Mouse (Mus musculus) ES-E14 (cell line): ENCODE data around the gene Il17rb. TPM values are rescaled to one million over a fixed set of nuclear protein-coding genes. Genes with fewer than 3 reads are reported as not detected.

Source experiments
- DNase-seq: peaks from one replicate; pipeline ENCODE4 v3.0.0-alpha.2; 2013; ENCODE audit warnings: low read depth, low spot score
- H3K27ac ChIP-seq: 2 replicates; pipeline ENCODE4 v1.5.1; 2012; ENCODE audit warnings: low read depth, mild to moderate bottlenecking, low read length, moderate library complexity, mixed read lengths; ENCODE audit not compliant: poor library complexity, insufficient read depth, severe bottlenecking
- H3K36me3 ChIP-seq: 2 replicates; pipeline ENCODE4 v1.6.1; 2012; ENCODE audit warnings: mild to moderate bottlenecking, low read length, moderate library complexity, mixed read lengths; ENCODE audit not compliant: control insufficient read depth, poor library complexity, insufficient read depth, severe bottlenecking
- H3K4me1 ChIP-seq, 2 experiments: fragments of 150-350 bp in 1 of 2; sonication (generic) in 1 of 2; 2 replicates each; pipeline ENCODE4 v1.6.1; 2012; ENCODE audit warnings: low read length in 2 of 2, mild to moderate bottlenecking in 1 of 2, mixed read lengths in 1 of 2; ENCODE audit not compliant: control insufficient read depth in 2 of 2, insufficient read depth in 2 of 2, poor library complexity in 1 of 2
- H3K4me3 ChIP-seq, 2 experiments: fragments of 150-350 bp in 1 of 2; sonication (generic) in 1 of 2; 2 replicates each; pipeline ENCODE4 v1.5.1; 2012; ENCODE audit warnings: low read length in 2 of 2, low read depth in 1 of 2, mild to moderate bottlenecking in 1 of 2, mixed read lengths in 1 of 2; ENCODE audit not compliant: insufficient read depth in 1 of 2, poor library complexity in 1 of 2, severe bottlenecking in 1 of 2
- H3K9ac ChIP-seq: 2 replicates; pipeline ENCODE4 v1.6.1; 2012; ENCODE audit warnings: low read depth, mild to moderate bottlenecking, low read length, mixed read lengths; ENCODE audit not compliant: poor library complexity, insufficient read depth, severe bottlenecking
- H3K9me3 ChIP-seq: fragments of 150-350 bp; sonication (generic); 2 replicates; pipeline ENCODE4 v1.6.1; 2012; ENCODE audit warnings: low read depth, mild to moderate bottlenecking, low read length; ENCODE audit not compliant: control insufficient read depth, insufficient read depth
- CHD2 ChIP-seq: IDR thresholded peaks from 2 replicates; pipeline ENCODE4 v1.6.1; 2014; ENCODE audit warnings: mild to moderate bottlenecking, low read depth, low read length, inconsistent platforms
- HCFC1 ChIP-seq: IDR thresholded peaks from 2 replicates; pipeline ENCODE4 v1.6.1; 2012; ENCODE audit warnings: low read length, inconsistent platforms, borderline replicate concordance; ENCODE audit not compliant: insufficient read depth
- MAFK ChIP-seq: IDR thresholded peaks from 2 replicates; pipeline ENCODE4 v1.6.1; 2014; ENCODE audit warnings: mild to moderate bottlenecking, low read depth, low read length, inconsistent platforms; ENCODE audit not compliant: insufficient read depth
- ZC3H11A ChIP-seq: IDR thresholded peaks from 2 replicates; pipeline ENCODE4 v1.6.1; 2012; ENCODE audit warnings: low read depth, mild to moderate bottlenecking, inconsistent platforms, low read length, borderline replicate concordance
- ZNF384 ChIP-seq: IDR thresholded peaks from 2 replicates; pipeline ENCODE4 v1.6.1; 2012; ENCODE audit warnings: low read depth, low read length, inconsistent platforms
- in situ Hi-C, 2 experiments: fragments of 600-800 bp; cut with MboI; formaldehyde crosslinking; loops; one replicate each; pipeline ENCODE4 v1.15.1; 2025; ENCODE audit warnings: low sequenced_read_pairs in 2 of 2, inconsistent platforms in 1 of 2; ENCODE audit not compliant: unreplicated experiment in 2 of 2
- total RNA-seq: library from RNA; depleted of rRNA; stranded (reverse); fragments of 300-350 nt; gene quantifications from 2 replicates; pipeline ENCODE4 v1.2.3, GENCODE M21; 2012

Il17rb gene
- total RNA-seq, 1 experiment = 0.62 TPM

GRCm38 (mm10) chr14:29987739-29988138 lies 21.0 kb downstream of the Il17rb start:
- Histone ChIP-seq H3K4me3 (no peak overlapping the region), H3K27ac (no peak overlapping the region), H3K36me3 (peaks cover 70% of the 10 kb centered on the region), H3K9me3 (no peaks in the 10 kb centered on the region; the same call in 1 of the 2 replicates), H3K4me1 (no peaks in the 10 kb centered on the region), H3K9ac (no peak overlapping the region)
- DNase-seq = no peak
- TF ChIP-seq CHD2 = no peak
- no peak for TF ChIP-seq ZNF384
- in situ Hi-C loops = no loop called here

- H3K36me3 ChIP-seq = peaks cover 73% of the 10 kb centered on the region
- in situ Hi-C loops = no loop called here
- no peaks in the 10 kb centered on the region for H3K4me1 ChIP-seq
- H3K27ac ChIP-seq = no peak overlapping the region
- H3K9me3 ChIP-seq = no peaks in the 10 kb centered on the region; the same call in 1 of the 2 replicates
- DNase-seq = no peak
- H3K9ac ChIP-seq = no peak overlapping the region
- H3K4me3 ChIP-seq = no peak overlapping the region
- TF ChIP-seq HCFC1 (no peak), ZC3H11A (no peak), CHD2 (no peak), MAFK (no peak), ZNF384 (no peak)
These were observed 21.4 kb downstream of the Il17rb start for GRCm38 (mm10) chr14:29987276-29987675.

DNA sequence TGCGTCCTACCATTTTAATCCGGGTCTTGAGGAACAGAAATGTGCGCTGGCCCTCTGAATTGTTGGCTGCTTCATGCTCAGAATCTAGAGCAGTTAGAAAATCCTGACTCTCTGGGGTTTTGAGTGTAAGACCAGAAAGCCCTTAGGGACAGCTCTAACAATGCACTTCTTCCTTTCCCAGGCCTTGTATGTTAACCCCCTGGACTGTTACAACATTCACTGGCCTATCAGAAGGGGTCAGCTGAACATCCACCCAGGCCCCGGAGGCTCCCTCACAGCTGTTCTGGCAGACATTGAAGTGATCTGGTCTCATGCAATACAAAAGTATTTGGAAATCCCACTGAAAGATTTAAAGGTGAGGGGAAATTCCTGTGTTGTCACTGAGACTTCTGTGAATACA lies 22.6 kb downstream of the Il17rb start:
- H3K4me1 ChIP-seq = no peaks in the 10 kb centered on the region
- H3K36me3 ChIP-seq = peaks cover 72% of the 10 kb centered on the region
- H3K9ac ChIP-seq = no peak overlapping the region
- DNase-seq = no peak
- no peak overlapping the region for H3K4me3 ChIP-seq
- H3K27ac ChIP-seq = no peak overlapping the region
- TF ChIP-seq ZC3H11A = no peak
- in situ Hi-C loops = no loop called here
- no peaks in the 10 kb centered on the region; the same call in 1 of the 2 replicates for H3K9me3 ChIP-seq

- Histone ChIP-seq H3K9ac (no peak overlapping the region), H3K36me3 (peaks cover 34% of the 10 kb centered on the region), H3K4me3 (no peak overlapping the region), H3K4me1 (no peaks in the 10 kb centered on the region), H3K9me3 (no peaks in the 10 kb centered on the region; the same call in 1 of the 2 replicates), H3K27ac (no peak overlapping the region)
- in situ Hi-C loops = no loop called here
- DNase-seq = peak; percentile 46
- TF ChIP-seq ZC3H11A (no peak), CHD2 (no peak), MAFK (no peak)
These were observed 28.1 kb downstream of the Il17rb start for GRCm38 (mm10) chr14:29980447-29981205.

GRCm38 (mm10) chr14:29978254-29979204 lies 30.2 kb downstream of the Il17rb start, which contains the start of gene Actr8:
Gene Actr8 (plus strand): TSS chr14:29978337.
- peak; percentile 68 for DNase-seq
- Histone ChIP-seq H3K9ac (peak within 1 kb of the TSS; percentile 95), H3K27ac (peak within 1 kb of the TSS; percentile 84), H3K4me3 (peak within 1 kb of the TSS; percentile 94 to 97), H3K9me3 (no peaks in the 10 kb centered on the region), H3K36me3 (peaks cover 26% of the 10 kb centered on the region), H3K4me1 (no peaks in the 10 kb centered on the region)
- in situ Hi-C loops = no loop called here
- TF ChIP-seq ZNF384 (peak; percentile 96), MAFK (no peak), HCFC1 (peak; percentile 89)
